Mouse (Mus musculus) forebrain, embryonic 10.5 days (tissue): ENCODE data around the gene Plbd2. TPM values are rescaled to one million over a fixed set of nuclear protein-coding genes. Genes with fewer than 3 reads are reported as not detected.

Source experiments
- DNase-seq: peaks from one replicate; pipeline ENCODE4 v3.0.0-alpha.2; 2017; ENCODE audit warnings: low spot score; ENCODE audit errors: extremely low spot score
- H3K27ac ChIP-seq: fragments of 300-500 bp; sonication (generic); 2 replicates; pipeline ENCODE4 v1.5.1; 2016; ENCODE audit warnings: mild to moderate bottlenecking
- H3K27me3 ChIP-seq: fragments of 300-500 bp; sonication (generic); 2 replicates; pipeline ENCODE4 v1.6.1; 2016; ENCODE audit warnings: mild to moderate bottlenecking; ENCODE audit not compliant: poor library complexity, severe bottlenecking
- H3K36me3 ChIP-seq: fragments of 300-500 bp; sonication (generic); replicated peaks from 2 replicates; pipeline ENCODE4 v1.6.1; 2016; ENCODE audit warnings: mild to moderate bottlenecking, moderate library complexity
- H3K4me1 ChIP-seq: fragments of 300-500 bp; sonication (generic); 2 replicates; pipeline ENCODE4 v1.6.1; 2016
- H3K4me3 ChIP-seq: fragments of 300-500 bp; sonication (generic); 2 replicates; pipeline ENCODE4 v1.5.1; 2016; ENCODE audit warnings: mild to moderate bottlenecking, moderate library complexity
- H3K9me3 ChIP-seq: fragments of 300-500 bp; sonication (generic); 2 replicates; pipeline ENCODE4 v1.6.1; 2016; ENCODE audit warnings: mild to moderate bottlenecking, moderate library complexity
- whole genome bisulfite sequencing: fragments of 180-500 bp; shearing (Covaris S2); methylation state at CpG from one replicate; pipeline ENCODE4 v1.1.7; 2016; 5-methylcytosine and 5-hydroxymethylcytosine counted together
- polyA plus RNA-seq: library from polyadenylated mRNA; unstranded; fragments of >200 nt; fragmentation: Nextera tagmentation; extraction: Ambion mirVana; gene quantifications from 2 replicates; pipeline ENCODE4 v1.2.1, GENCODE M21; 2016

The Plbd2 gene
- polyA plus RNA-seq, 1 experiment from 2014 or later: 33.0 TPM

DNA sequence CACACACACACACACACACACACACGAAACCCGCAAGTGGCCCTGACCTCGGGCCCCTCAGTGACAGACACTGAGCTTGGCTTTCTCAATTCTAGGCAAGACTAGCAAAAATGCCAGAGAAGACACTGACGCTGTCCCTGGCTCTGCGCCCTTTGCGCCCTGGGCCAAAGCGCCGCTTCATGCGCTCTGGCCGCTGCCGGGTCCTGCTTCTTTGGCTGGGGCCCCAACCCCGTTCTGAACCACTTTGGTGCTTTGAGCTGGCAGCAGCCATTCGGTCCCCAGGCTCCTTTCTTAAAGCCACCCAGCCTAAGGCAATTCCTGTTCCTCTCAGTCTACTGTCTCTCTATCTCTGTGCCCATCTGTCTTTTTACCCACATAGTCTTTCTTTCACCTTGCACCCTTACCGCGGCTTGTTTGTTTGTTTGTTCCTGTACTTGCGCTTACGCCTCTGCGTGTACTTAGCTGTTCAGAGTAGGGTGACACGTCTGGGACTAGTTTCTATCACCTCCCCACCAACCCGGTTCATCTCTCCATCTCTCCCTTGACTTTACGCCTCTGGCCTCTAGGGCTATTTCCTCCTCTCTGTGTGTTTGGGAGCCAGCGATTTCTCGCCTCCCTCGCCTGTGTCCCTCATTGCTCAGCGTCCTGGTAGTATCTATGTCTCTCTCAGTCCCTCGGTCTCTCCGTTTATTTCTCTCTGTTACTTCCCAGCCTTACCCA is 64.3 kb downstream of the Plbd2 start:
- H3K9me3 ChIP-seq: no peaks in the 10 kb centered on the region
- H3K27me3 ChIP-seq: peaks cover 91% of the 10 kb centered on the region
- H3K36me3 ChIP-seq: peaks cover 23% of the 10 kb centered on the region
- H3K27ac ChIP-seq: peak overlapping the region; percentile 92
- peaks cover 65% of the 10 kb centered on the region for H3K4me1 ChIP-seq
- WGBS: 14% methylated on average over 27 of the region's 27 CpGs
- peak; percentile 42 for DNase-seq
- peak overlapping the region; percentile 61 for H3K4me3 ChIP-seq

DNA sequence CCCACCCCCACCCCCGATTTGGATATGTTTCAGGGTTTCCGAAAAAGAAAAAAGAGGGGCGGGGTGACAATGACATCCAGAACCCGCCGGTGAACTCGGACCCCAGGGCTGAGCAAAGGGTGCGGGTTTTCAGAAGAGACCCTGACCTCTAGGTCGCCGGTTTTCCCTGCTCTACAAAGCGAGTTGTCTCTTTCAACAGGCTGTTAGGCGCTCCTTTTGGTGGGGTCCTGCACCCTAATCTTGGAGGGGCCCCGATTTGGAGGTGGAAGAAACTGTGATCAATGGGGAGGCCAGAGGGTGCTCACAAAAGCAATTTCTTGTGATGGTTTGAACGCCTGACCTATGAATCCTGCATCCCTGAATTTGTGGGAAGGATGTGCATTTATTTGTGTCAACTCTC is 65.0 kb downstream of the Plbd2 start:
- 5% methylated on average over 13 of the region's 13 CpGs for WGBS
- peak; percentile 35 for DNase-seq
- Histone ChIP-seq H3K9me3 (no peaks in the 10 kb centered on the region), H3K4me3 (peak overlapping the region; percentile 61), H3K27ac (peak overlapping the region; percentile 92), H3K36me3 (peaks cover 23% of the 10 kb centered on the region), H3K27me3 (peaks cover 93% of the 10 kb centered on the region), H3K4me1 (peaks cover 72% of the 10 kb centered on the region)

- H3K9me3 ChIP-seq: no peaks in the 10 kb centered on the region
- under 1% methylated on average over 32 of the region's 33 CpGs for WGBS
- peak overlapping the region; percentile 61 for H3K4me3 ChIP-seq
- peak overlapping the region; percentile 92 for H3K27ac ChIP-seq
- DNase-seq: peak; percentile 77
- H3K36me3 ChIP-seq: peaks cover 23% of the 10 kb centered on the region
- peaks cover 76% of the 10 kb centered on the region for H3K4me1 ChIP-seq
- H3K27me3 ChIP-seq: peaks cover 93% of the 10 kb centered on the region
These were observed 65.4 kb downstream of the Plbd2 start for GRCm38 (mm10) chr5:120437986-120438385.

GRCm38 (mm10) chr5:120437539-120437938 is 65.9 kb downstream of the Plbd2 start:
- 2% methylated on average over 17 of the region's 17 CpGs for WGBS
- Histone ChIP-seq H3K9me3 (no peaks in the 10 kb centered on the region), H3K27ac (peak overlapping the region; percentile 92), H3K27me3 (peaks cover 93% of the 10 kb centered on the region), H3K36me3 (peaks cover 23% of the 10 kb centered on the region), H3K4me1 (peaks cover 80% of the 10 kb centered on the region), H3K4me3 (peak overlapping the region; percentile 61)
- peak; percentile 49 for DNase-seq

DNA sequence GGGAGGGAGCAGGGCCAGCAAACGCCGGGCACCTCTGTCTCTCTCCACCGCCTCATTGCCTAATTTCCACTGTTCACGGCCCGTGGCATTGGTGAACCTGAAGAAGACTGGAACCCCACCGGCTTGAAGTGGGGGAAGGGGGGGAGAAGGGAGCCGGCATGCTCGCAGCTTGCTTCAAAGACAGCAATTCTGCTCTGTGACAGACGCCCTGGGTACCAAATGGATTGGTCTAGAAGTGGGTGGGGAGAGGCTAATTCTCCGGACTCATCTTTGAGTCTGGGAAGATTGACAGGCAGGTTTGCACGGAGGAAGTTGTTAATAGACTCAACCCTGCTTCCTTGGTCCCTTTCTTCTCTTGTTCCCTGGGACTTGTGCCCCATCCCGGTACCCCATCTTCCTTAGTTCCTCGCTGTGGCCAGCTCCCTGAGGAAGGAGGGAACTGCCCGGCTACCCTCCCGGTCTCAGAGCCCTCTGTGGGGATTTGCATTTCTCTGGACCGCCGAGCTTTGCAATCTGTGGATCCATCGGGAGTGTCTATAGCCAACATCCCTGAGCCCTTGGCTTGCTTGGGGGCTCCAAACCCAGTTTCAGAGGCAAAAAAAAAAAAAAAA is 66.4 kb downstream of the Plbd2 start:
- H3K27ac ChIP-seq: peak overlapping the region; percentile 92
- DNase-seq: peak; percentile 64
- H3K27me3 ChIP-seq: peaks cover 93% of the 10 kb centered on the region
- H3K4me1 ChIP-seq: peaks cover 85% of the 10 kb centered on the region
- H3K36me3 ChIP-seq: peaks cover 23% of the 10 kb centered on the region
- no peaks in the 10 kb centered on the region for H3K9me3 ChIP-seq
- H3K4me3 ChIP-seq: peak overlapping the region; percentile 61
- under 1% methylated on average over 18 of the region's 18 CpGs for WGBS

DNA sequence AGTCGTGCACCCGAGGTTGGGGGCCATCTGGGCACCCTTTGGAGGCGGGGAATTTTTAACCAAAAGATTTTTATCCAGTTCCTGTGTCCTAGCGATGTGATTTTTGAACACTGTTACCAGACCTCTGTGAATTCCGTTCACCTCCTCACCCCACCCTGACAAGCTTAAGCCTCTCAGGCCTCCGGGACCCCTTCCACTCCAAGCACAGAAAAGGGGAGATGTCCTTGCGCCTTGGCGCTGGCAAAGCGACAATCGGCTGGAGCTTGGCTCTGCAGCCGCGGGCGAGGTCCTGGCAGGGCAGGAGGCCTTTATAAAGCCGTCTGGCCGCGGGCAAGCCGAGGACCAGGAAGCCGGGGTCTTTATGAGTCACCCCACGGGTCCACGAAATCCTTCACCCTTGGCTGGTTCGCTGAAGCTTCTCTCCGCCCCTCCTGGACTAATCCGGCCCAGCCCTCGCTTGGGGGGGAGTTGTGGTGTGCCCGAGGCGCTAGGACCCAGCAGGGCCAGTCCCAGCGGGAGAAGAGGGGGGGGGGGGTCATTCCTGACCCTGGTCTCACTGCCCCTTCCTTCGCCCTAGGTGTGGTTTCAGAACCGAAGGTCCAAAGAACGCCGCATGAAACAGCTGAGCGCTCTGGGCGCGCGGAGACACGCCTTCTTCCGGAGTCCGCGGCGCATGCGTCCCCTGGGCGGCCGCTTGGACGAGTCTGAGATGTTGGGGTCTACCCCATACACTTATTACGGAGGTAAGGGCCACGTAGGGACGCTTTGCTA is 67.5 kb downstream of the Plbd2 start:
- Histone ChIP-seq H3K9me3 (no peaks in the 10 kb centered on the region), H3K4me3 (peak overlapping the region; percentile 61), H3K36me3 (peaks cover 23% of the 10 kb centered on the region), H3K27me3 (peaks cover 100% of the 10 kb centered on the region), H3K27ac (peak overlapping the region; percentile 92), H3K4me1 (peaks cover 96% of the 10 kb centered on the region)
- under 1% methylated on average over 47 of the region's 47 CpGs for WGBS
- DNase-seq: peak; percentile 83

DNA sequence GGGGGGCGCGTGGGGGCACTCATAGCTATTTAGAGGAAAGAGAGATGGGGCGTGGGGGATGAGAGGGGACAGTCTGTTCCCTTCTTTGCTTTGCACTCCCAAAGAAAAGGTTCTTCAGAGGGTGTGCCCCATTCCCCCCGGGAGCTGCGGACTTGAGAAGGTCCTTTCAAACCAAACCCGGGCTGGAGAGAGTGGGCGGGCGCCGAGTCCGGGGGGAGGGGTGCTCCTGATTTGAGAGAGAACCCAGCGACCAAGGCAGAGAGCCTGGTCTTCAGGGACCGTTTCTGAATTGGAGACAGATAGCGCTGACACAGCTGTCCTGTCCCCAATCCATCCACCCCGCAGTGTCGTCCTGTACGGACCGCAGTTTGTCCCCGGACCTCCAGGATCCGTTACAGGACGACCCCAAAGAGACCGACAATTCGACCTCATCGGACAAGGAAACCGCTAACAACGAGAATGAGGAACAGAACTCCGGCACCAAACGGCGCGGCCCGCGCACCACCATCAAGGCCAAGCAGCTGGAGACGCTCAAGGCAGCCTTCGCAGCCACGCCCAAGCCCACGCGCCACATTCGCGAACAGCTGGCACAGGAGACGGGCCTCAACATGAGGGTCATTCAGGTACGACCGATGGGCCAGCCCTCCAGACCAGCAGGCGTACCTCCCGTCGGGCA is 68.3 kb downstream of the Plbd2 start:
- Histone ChIP-seq H3K4me3 (peak overlapping the region; percentile 61), H3K27me3 (peaks cover 100% of the 10 kb centered on the region), H3K27ac (peak overlapping the region; percentile 92), H3K9me3 (no peaks in the 10 kb centered on the region), H3K36me3 (peaks cover 21% of the 10 kb centered on the region), H3K4me1 (peaks cover 95% of the 10 kb centered on the region)
- under 1% methylated on average over 44 of the region's 44 CpGs for whole genome bisulfite sequencing
- peak; percentile 61 for DNase-seq

GRCm38 (mm10) chr5:120434231-120434735 is 69.1 kb downstream of the Plbd2 start:
- H3K36me3 ChIP-seq: peaks cover 16% of the 10 kb centered on the region
- H3K27me3 ChIP-seq: peaks cover 100% of the 10 kb centered on the region
- peak overlapping the region; percentile 61 for H3K4me3 ChIP-seq
- peak; percentile 42 for DNase-seq
- H3K4me1 ChIP-seq: peaks cover 94% of the 10 kb centered on the region
- H3K9me3 ChIP-seq: no peaks in the 10 kb centered on the region
- peak overlapping the region; percentile 92 for H3K27ac ChIP-seq
- WGBS: 4% methylated on average over 21 of the region's 21 CpGs

Other genes with a start within 250 kb of the Plbd2 start
- 21.3 and 24.8 TPM in 2 replicates for gene Lhx5, start 71.9 kb downstream of the Plbd2 start, polyA plus RNA-seq
- 9.3 and 10.2 TPM in 2 replicates for gene Sdsl, start 30.8 kb downstream of the Plbd2 start, polyA plus RNA-seq
- gene Sds, start 27.1 kb downstream of the Plbd2 start, polyA plus RNA-seq: not detected in 2 replicates
- 3.7 and 4.4 TPM in 2 replicates for gene Slc8b1, start 7.5 kb upstream of the Plbd2 start, polyA plus RNA-seq
- gene Tpcn1, start 85.0 kb upstream of the Plbd2 start, polyA plus RNA-seq: 10.7 and 11.7 TPM in 2 replicates
- gene Iqcd, start 85.4 kb upstream of the Plbd2 start, polyA plus RNA-seq: 0.37 and 0.84 TPM in 2 replicates
- gene Rita1, start 109.0 kb upstream of the Plbd2 start, polyA plus RNA-seq: 16.5 and 17.8 TPM in 2 replicates
- 63.3 and 64.1 TPM in 2 replicates for gene Ddx54, start 109.1 kb upstream of the Plbd2 start, polyA plus RNA-seq
- gene Cfap73, start 130.6 kb upstream of the Plbd2 start, polyA plus RNA-seq: not detected in 2 replicates
- gene Rasal1, start 145.2 kb upstream of the Plbd2 start, polyA plus RNA-seq: 0.21 and 0.24 TPM in 2 replicates
- 1.3 and 2.0 TPM in 2 replicates for gene Dtx1, start 208.3 kb upstream of the Plbd2 start, polyA plus RNA-seq
- gene Oas2, start 246.2 kb upstream of the Plbd2 start, polyA plus RNA-seq: 0.11 TPM in 1 of 2 replicates, not detected in the other